Mouse (Mus musculus) neural tube, embryonic 14.5 days (tissue): ENCODE results near the gene Heatr5b. TPM values are rescaled to one million over a fixed set of nuclear protein-coding genes. Genes with fewer than 3 reads are reported as not detected.

Experiments
- ATAC-seq: fragments of 200-750 bp; cut with Nextera tagmentation; 2 replicates; pipeline ENCODE4 v1.8.0; 2017; ENCODE audit warnings: low read depth, mild to moderate bottlenecking, moderate TSS enrichment, moderate library complexity
- H3K27ac ChIP-seq: fragments of 300-500 bp; sonication (generic); 2 replicates; pipeline ENCODE4 v1.5.1; 2014; ENCODE audit warnings: low read depth, mild to moderate bottlenecking, control low read depth, low read length, moderate library complexity, mixed read lengths
- H3K27me3 ChIP-seq: fragments of 300-500 bp; sonication (generic); 2 replicates; pipeline ENCODE4 v1.6.1; 2014; ENCODE audit warnings: low read length; ENCODE audit not compliant: control insufficient read depth, insufficient read depth
- H3K36me3 ChIP-seq: fragments of 300-500 bp; sonication (generic); 2 replicates; pipeline ENCODE4 v1.6.1; 2014; ENCODE audit warnings: low read length, mixed read lengths; ENCODE audit not compliant: control insufficient read depth, insufficient read depth
- H3K4me1 ChIP-seq: fragments of 300-500 bp; sonication (generic); 2 replicates; pipeline ENCODE4 v1.6.1; 2014; ENCODE audit warnings: low read length; ENCODE audit not compliant: control insufficient read depth, insufficient read depth
- H3K4me2 ChIP-seq: fragments of 300-500 bp; sonication (generic); 2 replicates; pipeline ENCODE4 v1.6.1; 2014; ENCODE audit warnings: mild to moderate bottlenecking, low read depth, low read length, control low read depth
- H3K4me3 ChIP-seq: fragments of 300-500 bp; sonication (generic); 2 replicates; pipeline ENCODE4 v1.5.1; 2014; ENCODE audit warnings: low read depth, low read length, control low read depth, mixed read lengths
- H3K9ac ChIP-seq: fragments of 300-500 bp; sonication (generic); replicated peaks from 2 replicates; pipeline ENCODE4 v1.6.1; 2014; ENCODE audit warnings: low read depth, mild to moderate bottlenecking, control low read depth, low read length, mixed read lengths
- H3K9me3 ChIP-seq: fragments of 300-500 bp; sonication (generic); 2 replicates; pipeline ENCODE4 v1.6.1; 2016; ENCODE audit warnings: low read length; ENCODE audit not compliant: control insufficient read depth
- WGBS: fragments of 180-500 bp; shearing (Covaris S2); extraction: QIAGEN DNeasy Blood & Tissue Kit; methylation state at CpG from one replicate; pipeline ENCODE4 v1.1.7; 2014; 5-methylcytosine and 5-hydroxymethylcytosine counted together
- polyA plus RNA-seq: library from polyadenylated mRNA; unstranded; fragments of >200 nt; fragmentation: Nextera tagmentation; extraction: Ambion mirVana; gene quantifications from 2 replicates; pipeline ENCODE4 v1.2.1, GENCODE M21; 2014

Gene Heatr5b
- polyA plus RNA-seq, 1 experiment from 2014 or later = 19.4 TPM

DNA sequence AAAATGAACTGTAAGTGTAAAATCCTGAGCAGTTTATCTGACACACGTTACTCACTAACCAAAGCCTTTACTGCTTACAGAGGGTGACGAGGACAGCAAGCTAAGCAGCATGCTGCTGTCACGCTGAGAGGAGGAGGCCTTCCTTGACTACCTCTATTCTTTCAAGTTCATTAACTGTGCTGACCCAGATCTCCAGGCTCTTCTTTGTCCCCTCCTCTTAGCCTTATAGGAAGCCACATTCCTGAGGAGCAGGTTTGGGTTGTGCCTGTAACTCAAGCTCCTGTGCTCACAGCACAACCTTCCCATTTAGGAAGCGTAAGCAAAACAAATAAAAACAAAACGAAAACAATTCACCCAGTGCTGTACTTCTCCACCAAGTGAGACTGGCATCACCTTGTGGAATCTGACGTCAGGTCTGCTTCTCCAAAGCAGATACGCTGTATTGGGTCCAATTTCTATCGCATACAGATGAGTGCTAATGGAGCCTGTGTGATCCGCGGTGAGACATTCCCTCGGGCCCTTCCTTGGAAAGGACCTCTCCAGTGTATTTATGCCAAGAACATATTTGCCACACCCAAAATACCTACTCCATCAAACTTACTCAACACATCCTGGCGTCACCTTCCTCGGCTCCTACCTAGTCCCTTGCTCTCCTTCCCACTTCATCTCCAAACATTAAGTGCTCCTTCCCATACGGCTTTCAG, 108.3 kb downstream of the Heatr5b start:
- WGBS = 72% methylated on average over 14 of the region's 14 CpGs
- no peak for ATAC-seq
- Histone ChIP-seq H3K4me2 (no peak overlapping the region), H3K9me3 (no peaks in the 10 kb centered on the region), H3K4me3 (no peak overlapping the region), H3K4me1 (no peaks in the 10 kb centered on the region), H3K27me3 (no peaks in the 10 kb centered on the region), H3K36me3 (no peaks in the 10 kb centered on the region), H3K9ac (no peak overlapping the region), H3K27ac (no peak overlapping the region)

DNA sequence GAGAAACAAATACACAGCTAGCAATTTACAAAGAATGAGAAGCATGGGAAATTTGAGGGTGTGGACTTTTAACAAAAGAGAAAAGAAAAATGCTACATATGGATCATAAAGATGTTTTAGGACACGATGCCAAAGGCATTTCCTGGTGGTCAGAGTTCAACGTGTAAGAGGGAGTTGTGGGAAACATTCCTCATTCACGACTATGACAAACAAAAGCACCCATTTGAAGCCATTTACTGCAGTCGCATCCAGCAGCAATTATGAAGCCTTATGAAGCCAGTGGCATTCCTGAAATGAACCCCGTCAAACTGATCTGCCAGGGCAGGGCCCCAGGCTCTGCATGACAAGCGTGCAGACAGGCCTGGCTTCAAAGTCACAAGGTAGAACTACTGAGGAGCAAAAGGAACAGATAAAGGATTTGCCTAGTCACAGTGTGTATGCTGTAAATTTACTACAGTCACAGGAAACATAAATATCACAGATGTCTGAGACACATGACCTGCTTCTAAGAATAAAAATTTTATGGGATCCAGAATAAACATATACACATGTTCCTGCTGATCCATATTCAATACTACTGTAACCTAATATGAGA, 110.6 kb downstream of the Heatr5b start:
- no peaks in the 10 kb centered on the region for H3K4me1 ChIP-seq
- H3K36me3 ChIP-seq = no peaks in the 10 kb centered on the region
- H3K9ac ChIP-seq = no peak overlapping the region
- WGBS = 68% methylated on average over 6 of the region's 6 CpGs
- no peak overlapping the region for H3K27ac ChIP-seq
- ATAC-seq = no peak
- H3K4me3 ChIP-seq = no peak overlapping the region
- H3K4me2 ChIP-seq = no peak overlapping the region
- no peaks in the 10 kb centered on the region for H3K9me3 ChIP-seq
- H3K27me3 ChIP-seq = no peaks in the 10 kb centered on the region

DNA sequence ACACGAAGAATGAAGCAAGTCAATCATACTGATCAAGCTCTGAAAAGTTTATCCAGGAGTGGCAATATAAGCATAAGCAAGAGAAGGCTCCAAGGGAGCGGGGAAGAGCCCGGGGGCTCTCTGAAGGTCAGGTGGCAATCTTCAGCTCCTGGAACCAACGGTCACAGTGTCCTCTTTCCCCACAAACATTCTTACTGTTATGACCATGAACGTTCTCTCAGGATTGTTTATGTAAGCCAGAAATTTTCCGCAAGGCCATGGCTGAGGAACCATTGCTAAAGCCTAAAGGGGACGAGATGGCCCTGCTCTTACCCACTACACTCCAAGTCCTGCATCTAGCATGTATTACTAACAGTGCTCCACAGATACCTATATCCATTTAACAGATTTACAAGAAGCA, 113.5 kb downstream of the Heatr5b start:
- Histone ChIP-seq H3K4me3 (no peak overlapping the region), H3K9me3 (no peaks in the 10 kb centered on the region; the same call in 1 of the 2 replicates), H3K27ac (no peak overlapping the region), H3K9ac (no peak overlapping the region), H3K36me3 (no peaks in the 10 kb centered on the region), H3K27me3 (no peaks in the 10 kb centered on the region), H3K4me1 (no peaks in the 10 kb centered on the region), H3K4me2 (no peak overlapping the region)
- 90% methylated on average over 7 of the region's 7 CpGs for WGBS
- no peak for ATAC-seq

DNA sequence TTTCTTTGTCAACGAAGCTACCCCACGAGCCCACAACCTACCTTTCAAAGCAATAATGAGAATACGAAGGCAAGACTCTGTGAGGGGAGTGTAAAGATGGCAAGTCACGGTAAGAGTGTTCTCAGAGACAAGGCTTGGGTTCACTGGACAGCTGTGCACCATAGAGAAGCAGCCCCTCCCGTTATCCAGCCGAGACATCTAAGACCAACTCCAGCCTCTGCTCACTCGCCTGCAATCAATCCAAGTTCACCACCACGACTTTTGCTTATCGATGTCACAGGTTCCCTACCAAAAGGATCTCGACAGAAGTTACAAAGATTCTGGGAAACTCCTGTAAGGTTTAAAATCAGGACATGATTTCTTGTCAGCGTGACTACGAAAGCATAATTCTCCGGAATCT, 116.1 kb downstream of the Heatr5b start:
- no peaks in the 10 kb centered on the region for H3K27me3 ChIP-seq
- no peaks in the 10 kb centered on the region for H3K4me1 ChIP-seq
- 97% methylated on average over 13 of the region's 13 CpGs for WGBS
- no peak overlapping the region for H3K4me2 ChIP-seq
- H3K9ac ChIP-seq = no peak overlapping the region
- no peak overlapping the region for H3K4me3 ChIP-seq
- H3K36me3 ChIP-seq = no peaks in the 10 kb centered on the region
- H3K9me3 ChIP-seq = no peaks in the 10 kb centered on the region; the same call in 1 of the 2 replicates
- ATAC-seq = no peak
- H3K27ac ChIP-seq = no peak overlapping the region

DNA sequence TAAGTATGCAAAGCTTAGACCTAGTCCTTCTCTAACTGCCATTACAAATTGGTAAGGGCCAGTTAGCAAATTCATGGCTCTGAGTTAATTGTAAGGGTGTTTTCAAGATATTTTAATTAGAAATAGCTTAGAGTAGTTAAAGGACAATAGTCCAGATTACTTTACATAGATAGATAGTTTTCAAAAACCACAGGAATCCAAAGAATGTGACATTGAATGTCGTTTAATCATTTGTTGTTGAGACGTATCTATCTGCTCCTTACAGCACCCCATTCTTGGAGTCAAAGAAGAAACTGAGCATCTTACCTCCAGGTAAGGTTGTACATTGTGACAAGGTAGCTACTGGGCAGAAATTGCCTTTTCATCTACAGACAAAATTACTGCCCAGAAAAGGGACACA, 124.9 kb downstream of the Heatr5b start:
- H3K36me3 ChIP-seq = no peaks in the 10 kb centered on the region
- WGBS = 86% methylated on average over 2 of the region's 2 CpGs
- H3K9me3 ChIP-seq = no peaks in the 10 kb centered on the region; the same call in 1 of the 2 replicates
- ATAC-seq = no peak
- no peak overlapping the region for H3K4me3 ChIP-seq
- H3K27ac ChIP-seq = no peak overlapping the region
- no peak overlapping the region for H3K4me2 ChIP-seq
- H3K27me3 ChIP-seq = no peaks in the 10 kb centered on the region
- no peaks in the 10 kb centered on the region for H3K4me1 ChIP-seq
- H3K9ac ChIP-seq = no peak overlapping the region

DNA sequence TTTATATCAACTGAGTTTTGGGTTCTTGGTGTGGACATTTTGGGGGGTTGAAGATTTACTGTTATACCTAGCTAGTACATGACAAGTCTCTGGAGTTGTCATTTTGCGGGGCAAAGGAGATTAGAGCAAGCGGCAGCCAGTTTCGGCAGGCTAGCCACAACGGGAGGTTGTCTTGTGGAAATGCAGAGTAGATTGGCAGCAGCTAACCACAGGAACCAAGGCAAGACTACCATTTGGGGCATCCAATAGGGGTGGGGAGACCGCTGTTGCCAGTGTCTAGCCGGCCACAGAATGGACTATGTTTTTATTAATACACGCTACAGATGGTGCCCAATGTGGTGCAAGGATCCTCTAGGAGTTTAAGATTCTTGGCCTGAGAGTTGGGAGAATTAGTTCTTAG, 126.7 kb downstream of the Heatr5b start:
- no peak overlapping the region for H3K4me3 ChIP-seq
- no peak overlapping the region for H3K9ac ChIP-seq
- WGBS = 89% methylated on average over 7 of the region's 7 CpGs
- H3K9me3 ChIP-seq = no peaks in the 10 kb centered on the region; the same call in 1 of the 2 replicates
- no peaks in the 10 kb centered on the region for H3K27me3 ChIP-seq
- H3K4me1 ChIP-seq = no peaks in the 10 kb centered on the region
- H3K4me2 ChIP-seq = no peak overlapping the region
- no peak for ATAC-seq
- H3K36me3 ChIP-seq = no peaks in the 10 kb centered on the region
- H3K27ac ChIP-seq = no peak overlapping the region

DNA sequence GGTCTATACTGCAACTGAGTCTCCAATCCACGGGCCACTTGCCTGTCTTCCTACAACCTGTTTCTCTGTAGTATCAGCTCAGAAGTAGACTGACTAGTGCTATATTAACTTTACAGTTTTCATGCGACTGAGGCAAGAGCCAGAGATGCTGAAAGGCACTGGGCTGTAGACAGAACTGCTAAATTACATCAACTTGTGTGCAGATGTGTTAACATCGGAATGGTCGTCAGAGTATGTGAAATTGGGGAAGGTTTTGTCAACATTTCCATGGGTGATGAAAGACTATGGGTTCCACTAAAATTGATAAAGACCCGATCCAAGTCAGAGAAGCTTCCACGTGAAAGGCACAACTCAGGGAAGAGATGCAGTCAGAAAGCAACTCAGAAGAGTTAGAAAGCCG, 132.2 kb downstream of the Heatr5b start:
- WGBS = 94% methylated on average over 7 of the region's 7 CpGs
- no peak for ATAC-seq

More for the DNA sequence above, 132.2 kb downstream of the Heatr5b start:
- Histone ChIP-seq H3K27ac (no peak overlapping the region), H3K4me2 (no peak overlapping the region), H3K36me3 (0 out of 2 replicates have a peak, but pooled peaks cover 2% of the 10 kb centered on the region), H3K9ac (no peak overlapping the region), H3K27me3 (no peaks in the 10 kb centered on the region), H3K9me3 (no peaks in the 10 kb centered on the region; the same call in 1 of the 2 replicates), H3K4me3 (no peak overlapping the region), H3K4me1 (no peaks in the 10 kb centered on the region)

Other genes with a start within 250 kb of the Heatr5b start
- gene Strn, start 98.2 kb downstream of the Heatr5b start, polyA plus RNA-seq = 7.6 and 9.0 TPM in 2 replicates
- gene Gpatch11, start 203 bp upstream of the Heatr5b start, polyA plus RNA-seq = 54.1 and 56.5 TPM in 2 replicates
- 1.3 and 2.8 TPM in 2 replicates for gene Eif2ak2, start 47.2 kb upstream of the Heatr5b start, polyA plus RNA-seq
- gene Sult6b1, start 71.6 kb upstream of the Heatr5b start, polyA plus RNA-seq = not detected in 2 replicates
- gene Cebpzos, start 81.1 kb upstream of the Heatr5b start, polyA plus RNA-seq = 114 and 118 TPM in 2 replicates
- 43.5 and 45.3 TPM in 2 replicates for gene Cebpz, start 101.7 kb upstream of the Heatr5b start, polyA plus RNA-seq
- 62.5 and 68.8 TPM in 2 replicates for gene Ndufaf7, start 101.8 kb upstream of the Heatr5b start, polyA plus RNA-seq
- 9.2 and 16.1 TPM in 2 replicates for gene Prkd3, start 185.5 kb upstream of the Heatr5b start, polyA plus RNA-seq
- 19.6 and 26.2 TPM in 2 replicates for gene Qpct, start 216.5 kb upstream of the Heatr5b start, polyA plus RNA-seq